In the genomic region with DNA sequence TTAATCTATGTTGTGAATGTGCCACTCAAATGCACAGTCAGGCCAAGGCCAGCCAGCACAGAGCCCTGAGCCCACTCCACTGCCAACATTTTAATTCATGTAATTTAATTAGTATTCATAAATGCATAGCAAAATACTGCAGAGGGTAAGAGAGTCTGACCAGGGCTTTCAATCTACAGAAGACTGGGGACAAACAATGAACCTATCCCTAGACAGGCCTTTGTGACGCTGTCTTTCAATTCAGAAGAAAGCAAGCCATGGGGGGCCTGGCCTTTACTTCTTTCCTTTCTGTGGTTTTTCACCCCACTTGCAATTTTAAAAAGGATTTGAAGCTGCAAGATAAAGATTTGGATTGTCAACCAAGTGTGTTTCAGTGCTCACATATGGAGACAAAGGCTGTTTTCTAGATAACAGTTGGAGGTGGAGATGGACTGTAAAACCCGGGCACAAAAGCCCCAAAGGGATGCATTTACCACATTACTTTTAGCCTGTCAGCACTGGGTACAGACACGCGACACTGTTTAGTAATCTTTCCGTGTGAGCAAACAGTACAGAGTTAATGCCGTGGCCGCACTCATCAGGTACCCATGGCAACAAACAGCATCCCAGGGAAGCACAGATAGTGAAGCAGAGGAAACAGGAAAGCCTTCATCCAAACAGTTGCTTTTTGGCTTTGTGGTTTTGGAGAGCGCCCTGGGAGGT, we compare ENCODE assay signal across 11 mouse cellular contexts. TPM values are rescaled to one million over a fixed set of nuclear protein-coding genes. Genes with fewer than 3 reads are reported as not detected.
DNase-seq lines count a peak whose midpoint lies in the region; ATAC-seq lines count a peak whose summit lies in the region.
"Had no signal": no experiment of that assay in that cellular context is flagged by ENCODE, and none has a peak within 500 bp of the region (broad histone marks: within the 10 kb centered on the region; RNA-seq: fewer than 3 reads in every experiment).

No protein-coding gene starts in this region.

- peaks cover 17% of the 10 kb centered on the region; the same call in 1 of the 2 replicates for H3K4me1 ChIP-seq in hindbrain, embryonic 12.5 days
- peaks cover 17% of the 10 kb centered on the region for H3K4me1 ChIP-seq in midbrain, embryonic 13.5 days (replicated peaks)

- no peak overlapping the region for H3K4me3 ChIP-seq in hindbrain, embryonic 12.5 days
- no peak overlapping the region for H3K4me3 ChIP-seq in midbrain, embryonic 13.5 days (replicated peaks)

- ATAC-seq in hindbrain, embryonic 12.5 days (ENCODE audit: low FRiP score): peak; percentile 95
- ATAC-seq in midbrain, embryonic 13.5 days: peak; percentile 95

- DNase-seq in right cerebral cortex, postnatal 10 days (ENCODE audit: low spot score in 2 of 2): peak; percentile 33 to 49
- no peak for DNase-seq in right cerebral cortex, postnatal 14 days
- no peak for DNase-seq in gastrocnemius, adult 18-20 months (ENCODE audit: low spot score)
- no peak for DNase-seq in urinary bladder, postnatal 4 days (ENCODE audit: low spot score in 2 of 2)
- no peak for DNase-seq in adrenal gland, postnatal 4 days (ENCODE audit: low spot score in 2 of 2)
- DNase-seq: adrenal gland, postnatal 36 days; heart, adult 11 months; thymus, postnatal 4 days had no signal

- no peak overlapping the region for H3K4me2 ChIP-seq in hindbrain, embryonic 12.5 days (replicated peaks)
- H3K4me2 ChIP-seq in midbrain, embryonic 13.5 days (replicated peaks): peak overlapping the region; percentile 17

- H3K9me3 ChIP-seq in hindbrain, embryonic 12.5 days (replicated peaks): no peaks in the 10 kb centered on the region
- peaks cover 4% of the 10 kb centered on the region; the same call in 1 of the 2 replicates for H3K9me3 ChIP-seq in midbrain, embryonic 13.5 days

- peak overlapping the region; percentile 69 for H3K27ac ChIP-seq in hindbrain, embryonic 12.5 days
- peak overlapping the region; percentile 61 for H3K27ac ChIP-seq in midbrain, embryonic 13.5 days
- H3K27ac ChIP-seq: macrophage had no signal

- H3K9ac ChIP-seq in hindbrain, embryonic 12.5 days: no peak overlapping the region
- H3K9ac ChIP-seq in midbrain, embryonic 13.5 days (replicated peaks): no peak overlapping the region

- peaks cover 55% of the 10 kb centered on the region for H3K36me3 ChIP-seq in hindbrain, embryonic 12.5 days
- peaks cover 24% of the 10 kb centered on the region for H3K36me3 ChIP-seq in midbrain, embryonic 13.5 days

- 35% methylated on average over 8 of the region's 8 CpGs for WGBS in hindbrain, embryonic 12.5 days
- 13% methylated on average over 8 of the region's 8 CpGs for WGBS in midbrain, embryonic 13.5 days

- H3K27me3 ChIP-seq in hindbrain, embryonic 12.5 days: peaks cover 4% of the 10 kb centered on the region; the same call in 1 of the 2 replicates
- peaks cover 63% of the 10 kb centered on the region for H3K27me3 ChIP-seq in midbrain, embryonic 13.5 days

RNA-seq across cellular contexts. Expression of a gene that starts 38.3 kb away (rescaled TPM):
- 147 and 173 TPM in 2 replicates for polyA plus RNA-seq in hindbrain, embryonic 12.5 days (2016; fragmentation: Nextera tagmentation; extraction: Ambion mirVana)
- polyA plus RNA-seq in midbrain, embryonic 13.5 days (2015; fragmentation: Nextera tagmentation; extraction: Ambion mirVana): 33.2 and 35.5 TPM in 2 replicates
- total RNA-seq in gastrocnemius, adult 18-20 months (2021): 10 to 100 TPM; 33.8 to 39.2 TPM
- total RNA-seq in adrenal gland, postnatal 4 days (2021): 100 to 1,000 TPM; 186 to 364 TPM

RNA-seq across cellular contexts. Expression of a gene that starts 57.7 kb away (rescaled TPM):
- polyA plus RNA-seq in hindbrain, embryonic 12.5 days (2016; fragmentation: Nextera tagmentation; extraction: Ambion mirVana): 39.0 TPM in 2 replicates
- polyA plus RNA-seq in midbrain, embryonic 13.5 days (2015; fragmentation: Nextera tagmentation; extraction: Ambion mirVana): 27.5 and 28.0 TPM in 2 replicates
- total RNA-seq in gastrocnemius, adult 18-20 months (2021): 10 to 100 TPM; 22.8 to 25.4 TPM
- 10 to 100 TPM; 58.5 to 67.7 TPM for total RNA-seq in adrenal gland, postnatal 4 days (2021)

Comparison
In these comparisons a context has a peak if more than half of its experiments do, and no peak if none do; other contexts are left out.
1. DNase-seq: peak in right cerebral cortex, postnatal 10 days (2 of 2); none in right cerebral cortex, postnatal 14 days (single experiment), gastrocnemius, adult 18-20 months (single experiment), urinary bladder, postnatal 4 days (0 of 2) and adrenal gland, postnatal 4 days (0 of 2).
2. RNA of a gene that starts 38.3 kb away (total RNA-seq): 186 to 364 TPM in adrenal gland, postnatal 4 days; 33.8 to 39.2 TPM in gastrocnemius, adult 18-20 months; every median in the first group is over 4 times any median in the second.